Mouse (Mus musculus) mouse embryonic stem cell (cell line): ENCODE results near the gene Fezf2.

Experiments
- in situ Hi-C, 2 experiments: fragments of 300-500 bp; cut with MboI; formaldehyde crosslinking; loops; 1 replicate in 1 of 2; 3 replicates in 1 of 2; pipeline ENCODE4 v1.14.3; 2019 to 2020; ENCODE audit warnings: low sequenced_read_pairs in 2 of 2, low pct_unique_long_range_greater_than_20kb in 1 of 2, mixed read lengths in 1 of 2; ENCODE audit not compliant: unreplicated experiment in 1 of 2

The Fezf2 gene

GRCm38 (mm10) chr14:12296391-12296790, 51.6 kb downstream of the Fezf2 start:
- in situ Hi-C loops = no loop called here
